Mouse (Mus musculus): ENCODE measurements around the gene Fhl3.

GRCm38 (mm10) chr4:124694572-124694971, 5.9 kb upstream of the Fhl3 start:
- TF ChIP-seq CTCF (IDR thresholded peaks at IDR 0.05; ENCODE audit: borderline replicate concordance, extremely low read depth, insufficient read depth, insufficient read length): no peak
- no peak for TF ChIP-seq POLR2A (IDR thresholded peaks at IDR 0.05; ENCODE audit: borderline replicate concordance, extremely low read depth, insufficient read depth, insufficient read length, poor library complexity, severe bottlenecking)

All from brain, embryonic 14.5 days (tissue).